Mouse (Mus musculus) C2C12 (cell line): Measurements from ENCODE around the gene Syne1. TPM values are rescaled to one million over a fixed set of nuclear protein-coding genes. Genes with fewer than 3 reads are reported as not detected.
A peak's percentile ranks its signal among the peaks of the same experiment; 100 is the strongest.

Source experiments
- H3K27me3 ChIP-seq: one replicate; pipeline ENCODE4 v1.6.1; 2011; ENCODE audit not compliant: control insufficient read depth, insufficient read depth, insufficient read length
- H3K36me3 ChIP-seq: one replicate; pipeline ENCODE4 v1.6.1; 2011; ENCODE audit not compliant: control insufficient read depth, insufficient read depth
- H3K4me3 ChIP-seq: one replicate; pipeline ENCODE4 v1.5.1; 2011; ENCODE audit warnings: mild to moderate bottlenecking, control low read depth; ENCODE audit not compliant: poor library complexity, insufficient read depth, severe bottlenecking
- H3K79me2 ChIP-seq: one replicate; pipeline ENCODE4 v1.6.1; 2011; ENCODE audit not compliant: control insufficient read depth, insufficient read depth
- H3K79me3 ChIP-seq: one replicate; pipeline ENCODE4 v1.6.1; 2011; ENCODE audit warnings: low read depth, control low read depth
- H3ac ChIP-seq: one replicate; pipeline ENCODE3; 2011; ENCODE audit warnings: low read depth; ENCODE audit not compliant: control insufficient read depth, insufficient read length
- CEBPB ChIP-seq: IDR thresholded peaks from one replicate; pipeline ENCODE4 v1.6.1; 2011; ENCODE audit warnings: low read depth, mild to moderate bottlenecking, control low read depth, moderate library complexity
- CTCF ChIP-seq: IDR thresholded peaks from one replicate; pipeline ENCODE4 v1.5.1; 2011; ENCODE audit not compliant: control insufficient read depth, insufficient read depth, insufficient read length
- FOSL1 ChIP-seq: IDR thresholded peaks from one replicate; pipeline ENCODE4 v1.8.0; 2011; ENCODE audit warnings: mild to moderate bottlenecking, low read length; ENCODE audit not compliant: poor library complexity, insufficient read depth, severe bottlenecking
- MAX ChIP-seq: IDR thresholded peaks from one replicate; pipeline ENCODE4 v1.6.1; 2011; ENCODE audit warnings: mild to moderate bottlenecking, control low read depth
- MYOD1 ChIP-seq: IDR thresholded peaks from one replicate; pipeline ENCODE4 v1.6.1; 2011; ENCODE audit warnings: low read depth; ENCODE audit not compliant: control insufficient read depth, insufficient read length
- MYOG ChIP-seq: IDR thresholded peaks from one replicate; pipeline ENCODE4 v1.6.1; 2011; ENCODE audit not compliant: control insufficient read depth, insufficient read length; ENCODE audit errors: extremely low read depth
- USF1 ChIP-seq: IDR thresholded peaks from one replicate; pipeline ENCODE4 v1.6.1; 2011; ENCODE audit warnings: low read depth, mild to moderate bottlenecking, control low read depth, moderate library complexity
- polyA plus RNA-seq: library from polyadenylated mRNA; unstranded; fragments of >200 nt; fragmentation: generic; extraction: Trizol; gene quantifications from one replicate; pipeline ENCODE4 v1.2.1, GENCODE M21; 2012; ENCODE audit warnings: missing spikeins

Syne1 gene
- polyA plus RNA-seq, 1 experiment, result 4.1 TPM

GRCm38 (mm10) chr10:5480552-5481550, 70.4 kb downstream of the Syne1 start:
- Histone ChIP-seq H3K36me3 (no peaks in the 10 kb centered on the region), H3ac (no peak overlapping the region), H3K27me3 (no peaks in the 10 kb centered on the region), H3K79me2 (no peaks in the 10 kb centered on the region), H3K4me3 (no peak overlapping the region), H3K79me3 (no peaks in the 10 kb centered on the region)
- TF ChIP-seq FOSL1, result no peak
- TF ChIP-seq MAX, result no peak
- no peak for TF ChIP-seq CTCF
- no peak for TF ChIP-seq MYOG
- TF ChIP-seq MYOD1, result no peak
- TF ChIP-seq CEBPB, result no peak
- no peak for TF ChIP-seq USF1

DNA sequence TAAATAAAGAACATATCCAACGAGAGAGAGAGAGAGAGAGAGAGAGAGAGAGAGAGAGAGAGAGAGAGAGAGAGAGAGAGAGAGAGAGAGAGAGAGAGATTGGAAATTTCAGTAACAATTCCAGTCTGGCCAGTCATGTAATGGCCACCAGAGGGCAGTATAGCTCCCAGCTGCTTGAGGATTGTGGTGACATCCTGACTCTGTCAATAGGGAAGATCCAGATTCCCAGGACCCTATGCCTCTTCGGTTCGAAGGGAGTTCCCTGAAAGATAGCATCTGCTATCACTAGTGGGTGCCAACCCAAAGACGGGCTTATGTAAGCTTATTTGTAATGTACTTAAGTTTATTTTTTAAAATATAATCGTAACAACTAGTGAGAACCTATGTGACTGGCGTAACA, 71.2 kb downstream of the Syne1 start:
- Histone ChIP-seq H3K36me3 (no peaks in the 10 kb centered on the region), H3K27me3 (no peaks in the 10 kb centered on the region), H3K79me3 (no peaks in the 10 kb centered on the region), H3K4me3 (no peak overlapping the region), H3K79me2 (no peaks in the 10 kb centered on the region), H3ac (no peak overlapping the region)
- TF ChIP-seq CTCF (peak; percentile 23), MYOD1 (no peak)

- Histone ChIP-seq H3K4me3 (no peak overlapping the region), H3K79me3 (no peaks in the 10 kb centered on the region), H3K36me3 (no peaks in the 10 kb centered on the region), H3K79me2 (no peaks in the 10 kb centered on the region), H3K27me3 (no peaks in the 10 kb centered on the region), H3ac (no peak overlapping the region)
- TF ChIP-seq CTCF, result no peak
- no peak for TF ChIP-seq MAX
- TF ChIP-seq MYOG, result no peak
- TF ChIP-seq MYOD1, result no peak
- TF ChIP-seq FOSL1, result no peak
- TF ChIP-seq CEBPB, result no peak
- no peak for TF ChIP-seq USF1
Measured at GRCm38 (mm10) chr10:5468638-5469037, 82.6 kb downstream of the Syne1 start.

- Histone ChIP-seq H3K4me3 (no peak overlapping the region), H3K79me2 (no peaks in the 10 kb centered on the region), H3ac (no peak overlapping the region), H3K36me3 (no peaks in the 10 kb centered on the region), H3K79me3 (no peaks in the 10 kb centered on the region), H3K27me3 (no peaks in the 10 kb centered on the region)
- TF ChIP-seq USF1 (no peak), CEBPB (no peak), CTCF (no peak)
Measured at GRCm38 (mm10) chr10:5453830-5454229, 97.5 kb downstream of the Syne1 start.

GRCm38 (mm10) chr10:5449944-5450343, 101.3 kb downstream of the Syne1 start:
- no peaks in the 10 kb centered on the region for H3K27me3 ChIP-seq
- H3K4me3 ChIP-seq, result no peak overlapping the region
- no peaks in the 10 kb centered on the region for H3K79me3 ChIP-seq
- TF ChIP-seq USF1 (no peak), FOSL1 (no peak)
- no peaks in the 10 kb centered on the region for H3K36me3 ChIP-seq
- no peaks in the 10 kb centered on the region for H3K79me2 ChIP-seq
- H3ac ChIP-seq, result no peak overlapping the region

DNA sequence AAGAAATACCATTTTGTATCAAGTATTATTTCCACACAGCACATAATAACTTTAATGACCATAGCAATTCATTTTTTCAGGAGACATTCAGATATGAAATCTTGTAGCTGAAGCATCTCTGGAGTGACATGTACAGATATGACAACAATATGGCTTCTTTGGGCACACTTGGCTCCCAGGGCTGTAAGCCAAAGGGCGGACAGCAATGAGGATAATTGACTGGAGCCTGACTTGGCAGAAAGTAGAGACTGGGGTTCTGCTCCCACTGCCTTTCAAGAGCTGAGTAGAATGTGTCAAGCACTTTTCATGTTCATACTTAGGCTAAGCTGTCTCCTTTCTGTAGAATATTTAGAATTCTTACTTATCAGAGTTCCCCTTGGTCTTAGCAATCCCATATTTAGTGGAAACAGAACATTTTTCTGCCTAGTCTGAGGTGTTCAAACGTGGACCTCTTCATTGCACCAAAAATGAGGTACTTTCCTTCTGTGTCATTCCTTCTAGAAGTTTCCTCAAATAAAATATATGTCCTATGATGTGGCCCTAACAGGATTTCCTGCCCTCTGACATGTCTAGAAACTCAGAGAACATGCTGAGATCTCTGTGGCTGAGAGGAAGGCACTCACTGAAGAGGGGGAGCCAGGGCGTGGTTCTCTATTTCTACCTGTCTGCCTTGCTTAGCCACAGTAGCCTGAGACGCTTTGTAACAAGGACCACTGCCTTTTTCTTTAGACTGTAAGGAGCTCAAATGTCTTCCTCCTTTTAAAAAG, 103.1 kb downstream of the Syne1 start:
- Histone ChIP-seq H3K4me3 (no peak overlapping the region), H3ac (no peak overlapping the region), H3K79me3 (no peaks in the 10 kb centered on the region), H3K36me3 (no peaks in the 10 kb centered on the region), H3K27me3 (no peaks in the 10 kb centered on the region), H3K79me2 (no peaks in the 10 kb centered on the region)
- TF ChIP-seq MAX (no peak), MYOG (no peak), FOSL1 (no peak), MYOD1 (no peak), USF1 (no peak)
